Mouse (Mus musculus): ENCODE data around the gene Irf1.

The Irf1 gene

DNA sequence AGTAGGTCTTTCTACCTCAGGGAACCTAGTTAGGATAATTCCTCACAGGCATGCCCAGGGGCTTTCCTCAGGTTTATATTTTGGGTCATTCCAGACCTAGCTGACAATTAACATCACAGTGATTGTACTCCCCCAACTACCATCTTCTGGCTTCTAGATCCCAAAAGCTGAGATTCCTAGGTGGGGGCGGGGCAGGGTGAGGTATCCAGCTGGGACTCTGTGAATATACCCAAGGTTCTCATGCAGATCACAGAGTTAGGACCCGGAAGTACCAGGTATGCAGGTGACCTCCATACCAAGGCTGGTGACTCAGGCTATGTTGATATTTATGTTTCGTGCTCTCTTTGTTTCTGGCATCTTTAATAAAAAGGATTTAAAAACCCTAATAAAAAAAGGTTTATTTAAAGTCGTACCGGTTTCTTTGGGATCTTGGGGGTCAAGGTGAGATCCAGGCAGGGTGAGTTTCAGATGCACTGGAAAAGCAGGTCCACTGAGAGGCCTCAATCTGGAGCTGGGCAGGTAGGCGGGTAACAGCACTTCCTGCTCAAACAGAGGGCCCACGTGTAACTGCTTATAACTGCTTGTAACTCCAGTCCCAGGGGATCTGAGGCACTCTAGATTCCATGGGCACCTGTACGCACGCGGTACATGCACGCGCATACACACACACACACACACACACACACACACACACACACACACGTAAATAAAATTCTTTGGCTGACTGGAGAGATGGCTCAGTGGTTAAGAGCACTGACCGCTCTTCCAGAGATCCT is 34.9 kb downstream of the Irf1 start:
- CTCF ChIA-PET = no interaction called here

DNA sequence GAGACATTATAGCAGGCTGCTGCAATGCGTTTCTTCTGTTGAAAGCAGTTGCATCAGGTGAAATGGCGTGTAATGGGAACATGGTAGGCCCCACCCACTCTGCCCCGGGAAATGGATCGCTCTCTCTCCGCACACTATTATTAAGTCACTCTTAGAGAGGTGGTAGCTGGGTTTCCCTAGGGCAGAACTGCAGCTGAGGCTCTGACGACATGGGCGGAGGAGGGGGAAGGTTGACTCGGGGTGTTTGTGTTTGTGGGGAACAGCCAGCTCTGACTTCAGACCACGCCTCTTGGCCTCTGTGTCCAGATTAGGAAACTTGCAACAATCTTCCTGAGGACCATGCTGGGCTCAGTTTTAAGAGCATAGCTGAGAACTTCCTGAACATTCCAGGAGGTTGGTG is 36.0 kb downstream of the Irf1 start:
- CTCF ChIA-PET = interaction anchor here (0.6 kb wide), 1 partner anchor 51 kb away, joined by 3 read pairs; no protein-coding TSS in a partner anchor

DNA sequence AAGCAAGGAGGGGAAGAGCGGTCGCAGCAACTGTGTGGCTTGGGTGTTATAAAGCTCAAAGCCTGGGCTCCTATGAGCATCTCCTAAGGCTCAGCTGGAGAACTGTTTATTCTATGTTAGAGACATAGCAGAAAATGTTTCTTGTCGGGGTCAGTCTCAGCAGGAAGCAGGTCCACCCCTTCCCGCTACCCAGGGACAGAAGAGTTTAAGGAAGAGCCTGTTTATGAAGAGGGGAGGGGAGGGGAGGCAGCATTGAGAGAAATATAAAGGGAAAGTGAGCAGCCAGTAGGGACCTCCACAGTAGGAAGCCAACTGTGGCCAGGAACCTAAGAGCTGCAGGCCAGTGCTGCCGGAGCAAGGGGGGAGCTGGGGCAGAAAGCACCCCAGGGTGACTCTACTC is 39.5 kb downstream of the Irf1 start:
- CTCF ChIA-PET = interaction anchor here (0.8 kb wide), 1 partner anchor 437 kb away, joined by 3 read pairs; no protein-coding TSS in a partner anchor

DNA sequence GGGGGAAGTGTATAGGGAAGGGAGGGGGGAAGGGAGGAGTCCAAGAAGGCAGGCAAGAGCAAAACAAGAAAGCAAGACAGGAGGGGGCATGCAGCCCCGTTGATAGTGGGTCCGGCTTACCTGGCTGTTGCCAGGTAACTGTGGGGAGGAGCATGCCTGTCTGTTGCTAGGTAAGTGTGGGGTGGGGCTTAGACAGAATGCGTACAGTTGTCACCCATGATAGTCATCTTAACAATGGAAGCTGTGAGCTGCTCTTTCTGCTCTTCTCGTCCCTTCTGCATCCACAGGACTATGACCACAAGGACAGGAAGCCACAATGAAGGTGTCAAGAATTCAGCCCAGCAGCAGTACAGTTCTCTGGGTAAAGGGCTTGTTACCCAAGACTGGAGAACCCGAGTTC is 40.3 kb downstream of the Irf1 start:
- CTCF ChIA-PET = no interaction called here

DNA sequence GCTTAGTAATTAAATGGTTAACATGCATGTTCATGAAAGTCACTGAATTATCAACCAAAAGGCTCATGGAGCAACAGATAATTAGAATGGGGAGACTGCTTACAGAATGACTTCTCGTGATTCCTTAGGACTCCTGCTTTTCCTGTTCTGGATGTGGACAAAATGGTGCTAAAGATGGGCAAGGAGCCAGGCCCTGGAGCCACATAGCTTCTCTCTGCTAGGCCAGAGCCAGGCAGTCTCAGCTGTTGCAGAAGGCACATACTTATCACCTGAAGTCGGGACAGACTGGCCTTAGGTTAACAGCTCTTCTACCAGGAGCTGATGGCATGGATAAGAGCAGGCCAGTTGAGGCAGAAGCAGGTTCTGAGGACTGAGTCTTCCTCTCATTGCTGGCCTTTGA is 40.9 kb downstream of the Irf1 start:
- CTCF ChIA-PET = no interaction called here

DNA sequence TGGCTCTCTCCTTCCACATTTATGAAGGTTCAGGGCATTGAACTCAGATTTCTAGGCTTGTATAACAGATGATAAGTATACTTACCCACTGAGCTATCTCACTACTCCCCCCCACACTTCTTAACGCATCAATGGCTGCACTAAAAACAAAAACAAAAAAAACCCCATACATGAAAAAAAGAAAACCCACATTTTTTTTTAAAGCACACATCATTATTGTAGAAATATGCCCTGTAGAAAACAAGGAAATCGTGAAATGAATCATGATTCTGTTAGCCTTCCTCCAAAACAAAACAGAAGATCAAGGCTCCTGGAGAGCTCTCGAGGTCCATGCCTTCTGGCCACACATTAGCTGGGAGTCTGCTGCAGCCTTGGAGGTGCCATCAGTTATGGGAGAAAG is 41.5 kb downstream of the Irf1 start:
- CTCF ChIA-PET = no interaction called here

DNA sequence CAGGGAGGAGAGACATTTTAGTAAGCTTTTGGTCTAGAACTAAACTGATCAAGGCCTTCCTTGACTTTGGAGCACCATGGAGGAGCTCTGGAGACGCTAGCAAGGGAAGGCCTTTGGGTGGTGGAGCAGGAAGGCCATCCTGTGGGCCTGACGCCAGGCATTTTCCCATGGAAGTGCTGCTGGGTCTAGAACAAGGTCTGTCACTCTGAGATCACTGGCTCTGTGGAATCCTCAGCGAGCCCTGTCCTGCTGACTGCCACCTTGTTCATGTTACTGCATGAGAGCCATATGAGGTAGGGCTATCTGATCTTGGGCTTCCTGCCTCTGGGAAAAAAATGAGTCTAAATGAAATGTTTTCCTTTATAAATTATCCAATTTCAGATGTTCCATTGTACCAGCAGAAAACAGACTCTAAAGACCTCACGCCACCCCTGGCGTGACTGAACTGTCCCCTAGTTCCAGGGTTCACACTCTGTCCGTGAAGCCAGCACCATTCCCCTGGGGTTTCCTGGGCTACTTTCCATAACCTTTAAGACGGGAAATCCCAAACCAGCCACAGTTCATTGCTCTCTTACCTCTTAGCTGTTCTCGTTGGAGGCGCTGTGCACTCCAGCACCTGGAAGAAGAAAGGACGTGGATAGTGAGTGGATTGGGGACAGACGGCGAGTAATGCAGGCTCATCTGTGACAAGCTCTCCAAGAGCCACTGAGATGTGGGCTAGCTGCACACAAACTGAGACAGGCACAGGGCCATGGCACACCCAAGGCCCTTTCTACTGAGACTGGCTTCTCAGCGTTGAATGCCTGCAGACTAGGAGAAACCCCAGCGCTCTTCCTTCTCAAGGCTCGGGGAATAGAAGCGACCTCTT is 43.4 kb downstream of the Irf1 start:
- CTCF ChIA-PET = interaction anchor here (0.7 kb wide), 1 partner anchor 17 kb away, joined by 9 read pairs; no protein-coding TSS in a partner anchor

DNA sequence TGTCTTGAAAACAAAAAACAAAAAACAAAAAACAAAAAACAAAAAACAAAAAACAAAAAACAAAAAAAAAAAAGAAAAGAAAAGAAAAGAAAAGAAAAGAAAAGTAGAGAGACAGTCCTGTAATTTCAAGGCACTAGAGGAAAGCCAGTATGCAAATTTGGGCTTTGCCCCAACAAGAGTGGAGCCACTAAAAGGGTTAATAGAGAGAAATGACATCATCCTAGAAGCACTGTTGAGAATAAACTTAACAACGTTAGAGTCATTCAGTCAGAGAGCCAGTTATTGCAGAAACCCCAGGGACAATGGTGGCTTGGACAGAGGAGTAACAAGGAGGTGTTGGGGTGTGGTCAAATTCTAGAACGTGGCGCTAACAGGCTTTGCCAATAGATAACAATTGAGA is 45.0 kb downstream of the Irf1 start:
- CTCF ChIA-PET = no interaction called here

DNA sequence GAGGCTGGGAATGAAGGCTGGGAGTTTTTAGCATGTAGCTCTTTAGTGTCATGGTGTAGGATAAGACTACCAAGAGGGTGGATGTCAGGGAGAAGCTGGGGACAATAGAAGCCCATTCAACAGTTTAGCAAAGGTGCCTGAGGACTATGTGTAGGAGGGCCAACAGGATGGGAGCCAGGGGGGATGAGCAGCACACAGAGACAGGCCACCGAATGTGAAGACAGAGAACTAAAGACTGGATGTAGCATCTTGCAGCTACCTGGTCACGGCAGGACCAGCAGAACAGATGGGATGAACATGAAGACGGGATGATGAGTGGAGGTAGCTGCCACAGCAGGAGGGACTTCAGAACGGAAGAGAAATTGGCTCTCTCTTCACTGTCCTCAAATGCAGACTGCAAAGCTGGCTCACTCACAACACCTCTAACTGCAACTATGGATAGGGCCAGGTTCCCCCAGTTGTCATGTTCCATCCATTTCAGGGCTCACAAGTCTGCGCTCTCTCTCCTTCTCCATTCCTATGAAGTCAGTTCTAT is 47.1 kb downstream of the Irf1 start:
- CTCF ChIA-PET = interaction anchor here (1.0 kb wide), 1 partner anchor 33 kb away, joined by 3 read pairs; no protein-coding TSS in a partner anchor

DNA sequence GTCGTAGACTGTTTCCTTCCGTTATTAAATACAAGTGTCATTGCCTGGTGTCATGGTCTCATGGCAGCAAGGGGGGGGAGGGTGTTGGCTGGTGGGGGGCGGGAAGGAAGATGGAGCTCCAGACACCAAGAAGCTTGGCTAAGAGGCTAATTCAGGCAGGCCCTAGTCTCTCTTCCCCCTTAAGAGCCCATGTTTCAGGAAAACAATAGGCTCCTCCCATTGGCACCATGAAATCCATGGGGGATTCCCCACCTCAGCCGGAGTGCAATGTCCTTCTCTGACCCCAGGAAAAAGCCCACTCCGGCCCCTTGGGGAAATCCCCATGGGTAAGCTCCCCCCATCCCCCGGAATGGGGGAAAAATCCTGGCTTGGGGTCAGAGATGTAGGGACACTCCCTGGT is 49.0 kb downstream of the Irf1 start:
- CTCF ChIA-PET = no interaction called here

DNA sequence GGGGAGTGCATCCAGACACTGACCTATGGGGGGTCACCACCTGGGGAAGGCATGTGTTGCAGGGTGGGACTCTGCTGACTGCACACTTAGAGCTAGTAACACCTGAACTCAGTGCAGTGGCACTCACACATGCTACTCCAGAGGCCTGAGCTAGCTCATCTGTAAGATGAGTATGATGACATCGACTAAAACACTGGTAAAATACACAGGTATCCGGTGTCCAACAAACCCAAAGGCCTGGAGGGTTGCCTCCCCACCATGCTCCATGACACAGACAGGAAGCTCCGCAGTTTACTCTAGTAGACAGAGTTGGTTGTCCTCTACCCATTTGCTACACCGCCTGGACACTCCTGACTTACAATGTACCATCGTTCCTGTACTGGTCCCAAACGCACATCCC is 49.7 kb downstream of the Irf1 start:
- CTCF ChIA-PET = no interaction called here

DNA sequence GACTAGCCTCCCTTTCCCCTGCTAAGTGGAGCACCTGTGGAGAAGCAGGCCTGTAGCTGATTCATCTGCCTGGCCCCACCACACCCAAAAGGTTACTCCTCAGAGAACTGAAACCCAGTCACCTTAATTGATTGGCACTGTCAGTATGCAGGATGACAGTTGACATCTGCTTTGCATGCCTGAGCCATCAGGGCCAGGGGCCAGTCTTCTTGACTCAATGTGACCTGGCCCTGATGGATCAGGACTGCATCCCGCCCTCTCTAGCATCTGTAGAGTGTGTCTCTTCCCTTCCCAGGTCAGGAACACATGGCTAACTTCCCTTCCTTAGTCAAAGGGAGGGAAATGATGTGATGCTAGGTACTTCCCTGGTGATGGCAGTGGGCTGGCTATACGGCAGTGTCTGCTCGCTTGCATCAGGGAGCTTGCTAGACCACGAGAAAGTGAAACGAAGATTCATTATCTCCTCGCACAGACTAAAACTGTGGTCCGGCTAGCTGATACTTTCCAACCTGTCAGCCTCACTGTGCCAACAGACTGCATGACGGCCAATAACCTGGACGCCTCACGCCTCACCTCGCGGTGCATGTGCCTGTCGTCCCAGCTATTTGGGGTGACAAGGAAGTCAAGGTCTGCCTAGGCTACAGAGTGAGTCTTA is 50.8 kb downstream of the Irf1 start:
- CTCF ChIA-PET = no interaction called here

DNA sequence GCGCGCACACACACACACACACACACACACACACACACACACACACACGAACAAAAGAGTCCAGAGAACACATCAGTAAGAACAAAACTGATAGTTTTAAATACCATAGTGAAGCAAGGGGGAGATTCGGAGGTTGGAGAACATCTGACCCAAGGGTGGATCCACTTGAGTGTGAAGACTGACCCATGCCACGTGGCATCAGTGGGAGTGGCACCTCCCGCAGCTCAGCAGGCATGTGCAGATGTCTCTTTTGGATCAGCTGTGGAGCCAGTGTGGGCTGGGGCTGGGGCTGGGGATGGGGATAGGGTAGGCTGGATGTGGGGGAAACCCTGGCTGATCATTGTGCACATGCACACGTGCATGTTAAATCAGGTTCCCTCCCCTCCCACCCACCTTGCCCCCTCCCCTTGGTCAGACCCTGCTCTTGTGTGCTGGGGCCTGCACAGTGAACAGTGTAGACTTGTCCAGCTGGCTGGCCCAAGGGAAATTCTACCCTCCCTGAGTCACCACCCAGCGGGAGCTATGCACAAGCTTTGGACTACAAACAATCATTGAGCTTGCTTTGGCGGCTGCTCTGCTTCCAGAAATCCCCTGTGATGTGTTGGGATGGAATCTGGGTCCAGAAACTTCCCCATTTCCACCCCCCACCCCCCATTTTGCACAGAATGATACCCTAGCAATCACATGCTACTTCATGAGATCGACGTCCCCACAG is 51.6 kb downstream of the Irf1 start:
- CTCF ChIA-PET = no interaction called here

DNA sequence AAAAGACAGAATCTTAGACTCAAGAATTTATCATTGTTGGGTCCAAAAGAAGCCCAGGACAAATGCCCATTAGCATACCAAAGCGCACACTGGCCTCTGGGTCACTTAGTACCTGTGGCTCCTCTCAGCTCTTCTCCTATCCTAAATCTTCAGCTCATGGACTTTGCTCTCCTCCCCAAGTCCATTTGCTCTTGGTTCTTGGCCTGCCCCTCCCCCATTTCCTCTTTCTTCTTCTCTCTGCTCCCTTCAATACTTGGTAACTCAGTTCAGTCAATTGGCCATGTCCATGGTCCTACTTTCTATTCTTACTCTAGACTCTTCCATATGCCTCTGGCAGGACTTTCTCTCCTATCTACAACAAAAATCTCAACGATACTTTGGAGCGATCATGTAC is 52.1 kb downstream of the Irf1 start:
- CTCF ChIA-PET = no interaction called here

DNA sequence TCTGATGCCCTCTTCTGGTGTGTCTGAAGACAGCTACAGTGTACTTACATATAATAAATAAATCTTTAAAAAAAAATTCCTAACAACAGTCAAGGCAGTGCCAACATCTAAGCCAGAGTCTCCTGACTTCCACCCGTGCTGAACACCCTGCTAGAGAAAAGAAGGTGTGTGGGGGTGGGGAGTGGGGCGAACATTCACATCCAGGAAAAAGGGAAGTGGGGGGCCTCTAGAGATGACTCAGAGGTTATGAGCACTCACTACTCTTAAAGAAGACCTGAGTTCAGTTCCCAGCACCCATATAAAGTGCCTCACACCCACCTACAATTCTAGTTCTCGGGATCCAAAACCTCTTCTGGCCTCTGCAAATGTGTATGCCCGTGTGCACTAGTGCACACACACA is 55.6 kb downstream of the Irf1 start:
- CTCF ChIA-PET = no interaction called here

Data from spleen, embryonic (tissue).